Mouse (Mus musculus): ENCODE data around the gene Ccdc182. TPM values are rescaled to one million over a fixed set of nuclear protein-coding genes. Genes with fewer than 3 reads are reported as not detected.

Gene Ccdc182
- polyA plus RNA-seq, 1 experiment from 2014 or later, result not detected

GRCm38 (mm10) chr11:88288400-88288799 is 5.5 kb upstream of the Ccdc182 start:
- Histone ChIP-seq H3K9ac (no peak overlapping the region), H3K4me2 (replicated peaks) (no peak overlapping the region), H3K36me3 (no peaks in the 10 kb centered on the region), H3K4me1 (replicated peaks) (no peaks in the 10 kb centered on the region), H3K4me3 (replicated peaks) (no peak overlapping the region), H3K27ac (no peak overlapping the region), H3K9me3 (no peaks in the 10 kb centered on the region), H3K27me3 (replicated peaks) (no peaks in the 10 kb centered on the region)
- 39% methylated on average over 11 of the region's 11 CpGs for WGBS
- ATAC-seq, result no peak

- Histone ChIP-seq H3K4me1 (replicated peaks) (no peaks in the 10 kb centered on the region), H3K9me3 (no peaks in the 10 kb centered on the region), H3K4me3 (replicated peaks) (no peak overlapping the region), H3K27ac (no peak overlapping the region), H3K36me3 (no peaks in the 10 kb centered on the region), H3K4me2 (replicated peaks) (no peak overlapping the region), H3K9ac (no peak overlapping the region), H3K27me3 (replicated peaks) (no peaks in the 10 kb centered on the region)
- peak; percentile 41; the same call in 1 of the 2 replicates for ATAC-seq
- 39% methylated on average over 12 of the region's 12 CpGs for WGBS
Measured at GRCm38 (mm10) chr11:88288805-88289340, 5.0 kb upstream of the Ccdc182 start.

GRCm38 (mm10) chr11:88291245-88291644 is 2.6 kb upstream of the Ccdc182 start:
- Histone ChIP-seq H3K4me2 (replicated peaks) (no peak overlapping the region), H3K27me3 (replicated peaks) (no peaks in the 10 kb centered on the region), H3K4me3 (replicated peaks) (no peak overlapping the region), H3K4me1 (replicated peaks) (peaks cover 4% of the 10 kb centered on the region), H3K36me3 (no peaks in the 10 kb centered on the region), H3K9me3 (no peaks in the 10 kb centered on the region), H3K9ac (no peak overlapping the region), H3K27ac (no peak overlapping the region)
- 67% methylated on average over 4 of the region's 4 CpGs for WGBS
- ATAC-seq, result no peak

GRCm38 (mm10) chr11:88291688-88292087 is 2.2 kb upstream of the Ccdc182 start:
- Histone ChIP-seq H3K27ac (no peak overlapping the region), H3K27me3 (replicated peaks) (no peaks in the 10 kb centered on the region), H3K9ac (no peak overlapping the region), H3K4me1 (replicated peaks) (peaks cover 4% of the 10 kb centered on the region), H3K36me3 (no peaks in the 10 kb centered on the region), H3K9me3 (no peaks in the 10 kb centered on the region), H3K4me2 (replicated peaks) (no peak overlapping the region), H3K4me3 (replicated peaks) (no peak overlapping the region)
- 49% methylated on average over 4 of the region's 4 CpGs for WGBS
- no peak for ATAC-seq

- peak overlapping the region; percentile 4; the same call in 1 of the 2 replicates for H3K4me3 ChIP-seq (replicated peaks)
- H3K4me1 ChIP-seq (replicated peaks), result peaks cover 6% of the 10 kb centered on the region
- no peak for ATAC-seq
Measured at GRCm38 (mm10) chr11:88294394-88294710, 494 bp downstream of the Ccdc182 start.

GRCm38 (mm10) chr11:88295298-88295697 is 1.4 kb downstream of the Ccdc182 start:
- H3K27me3 ChIP-seq (replicated peaks), result no peaks in the 10 kb centered on the region
- H3K4me2 ChIP-seq (replicated peaks), result no peak overlapping the region
- H3K36me3 ChIP-seq, result no peaks in the 10 kb centered on the region
- H3K4me3 ChIP-seq (replicated peaks), result no peak overlapping the region
- peak; percentile 62 for ATAC-seq
- H3K27ac ChIP-seq, result no peak overlapping the region
- H3K9ac ChIP-seq, result no peak overlapping the region
- H3K9me3 ChIP-seq, result no peaks in the 10 kb centered on the region
- WGBS, result 51% methylated on average over 5 of the region's 5 CpGs
- H3K4me1 ChIP-seq (replicated peaks), result peaks cover 6% of the 10 kb centered on the region

More at GRCm38 (mm10) chr11:88294394-88294710, 494 bp downstream of the Ccdc182 start:
- Histone ChIP-seq H3K9me3 (no peaks in the 10 kb centered on the region), H3K27me3 (replicated peaks) (no peaks in the 10 kb centered on the region), H3K27ac (no peak overlapping the region), H3K9ac (no peak overlapping the region), H3K36me3 (no peaks in the 10 kb centered on the region), H3K4me2 (replicated peaks) (peak overlapping the region; percentile 42)
- 36% methylated on average over 17 of the region's 17 CpGs for WGBS

GRCm38 (mm10) chr11:88297526-88297925 is 3.7 kb downstream of the Ccdc182 start:
- Histone ChIP-seq H3K27me3 (replicated peaks) (no peaks in the 10 kb centered on the region), H3K4me3 (replicated peaks) (no peak overlapping the region), H3K4me1 (replicated peaks) (peaks cover 6% of the 10 kb centered on the region), H3K27ac (no peak overlapping the region), H3K4me2 (replicated peaks) (no peak overlapping the region), H3K9ac (no peak overlapping the region), H3K36me3 (no peaks in the 10 kb centered on the region), H3K9me3 (no peaks in the 10 kb centered on the region)
- peak; percentile 82 for ATAC-seq
- WGBS, result 35% methylated on average over 4 of the region's 4 CpGs

- H3K36me3 ChIP-seq, result no peaks in the 10 kb centered on the region
- WGBS, result 80% methylated on average over 4 of the region's 4 CpGs
- no peak for ATAC-seq
- H3K27ac ChIP-seq, result no peak overlapping the region
- no peaks in the 10 kb centered on the region for H3K27me3 ChIP-seq (replicated peaks)
- no peak overlapping the region for H3K9ac ChIP-seq
- peaks cover 3% of the 10 kb centered on the region for H3K4me1 ChIP-seq (replicated peaks)
- no peak overlapping the region for H3K4me3 ChIP-seq (replicated peaks)
- H3K4me2 ChIP-seq (replicated peaks), result no peak overlapping the region
- H3K9me3 ChIP-seq, result no peaks in the 10 kb centered on the region
Measured at GRCm38 (mm10) chr11:88299345-88299744, 5.5 kb downstream of the Ccdc182 start.

GRCm38 (mm10) chr11:88301619-88302018 is 7.8 kb downstream of the Ccdc182 start:
- ATAC-seq, result no peak
- H3K4me3 ChIP-seq (replicated peaks), result no peak overlapping the region
- 56% methylated on average over 6 of the region's 6 CpGs for WGBS
- H3K4me1 ChIP-seq (replicated peaks), result 0 out of 2 replicates have a peak, but pooled peaks cover 2% of the 10 kb centered on the region
- no peak overlapping the region for H3K4me2 ChIP-seq (replicated peaks)
- no peaks in the 10 kb centered on the region for H3K9me3 ChIP-seq
- no peaks in the 10 kb centered on the region for H3K27me3 ChIP-seq (replicated peaks)
- no peak overlapping the region for H3K9ac ChIP-seq
- no peaks in the 10 kb centered on the region for H3K36me3 ChIP-seq
- no peak overlapping the region for H3K27ac ChIP-seq

- Histone ChIP-seq H3K4me1 (replicated peaks) (no peaks in the 10 kb centered on the region), H3K4me3 (replicated peaks) (no peak overlapping the region), H3K27me3 (replicated peaks) (no peaks in the 10 kb centered on the region), H3K36me3 (no peaks in the 10 kb centered on the region), H3K27ac (no peak overlapping the region), H3K9me3 (no peaks in the 10 kb centered on the region), H3K9ac (no peak overlapping the region), H3K4me2 (replicated peaks) (no peak overlapping the region)
- 84% methylated on average over 6 of the region's 6 CpGs for WGBS
- ATAC-seq, result no peak
Measured at GRCm38 (mm10) chr11:88305759-88306158, 11.9 kb downstream of the Ccdc182 start.

GRCm38 (mm10) chr11:88307616-88308543 is 14.0 kb downstream of the Ccdc182 start:
- peak; percentile 59; the same call in 1 of the 2 replicates for ATAC-seq
- no peak overlapping the region for H3K27ac ChIP-seq
- H3K9me3 ChIP-seq, result no peaks in the 10 kb centered on the region
- H3K36me3 ChIP-seq, result no peaks in the 10 kb centered on the region
- H3K9ac ChIP-seq, result no peak overlapping the region
- 79% methylated on average over 14 of the region's 14 CpGs for WGBS
- H3K4me2 ChIP-seq (replicated peaks), result no peak overlapping the region
- no peaks in the 10 kb centered on the region for H3K4me1 ChIP-seq (replicated peaks)
- H3K4me3 ChIP-seq (replicated peaks), result no peak overlapping the region
- no peaks in the 10 kb centered on the region for H3K27me3 ChIP-seq (replicated peaks)

- ATAC-seq, result no peak
- Histone ChIP-seq H3K27me3 (replicated peaks) (no peaks in the 10 kb centered on the region), H3K4me1 (replicated peaks) (no peaks in the 10 kb centered on the region), H3K4me2 (replicated peaks) (no peak overlapping the region), H3K36me3 (no peaks in the 10 kb centered on the region), H3K9me3 (no peaks in the 10 kb centered on the region), H3K4me3 (replicated peaks) (no peak overlapping the region), H3K9ac (no peak overlapping the region), H3K27ac (no peak overlapping the region)
- WGBS, result 71% methylated on average over 10 of the region's 10 CpGs
Measured at GRCm38 (mm10) chr11:88309059-88309700, 15.3 kb downstream of the Ccdc182 start.
